Comparison of ENCODE assay signal across 7 mouse cellular contexts in the genomic region with DNA sequence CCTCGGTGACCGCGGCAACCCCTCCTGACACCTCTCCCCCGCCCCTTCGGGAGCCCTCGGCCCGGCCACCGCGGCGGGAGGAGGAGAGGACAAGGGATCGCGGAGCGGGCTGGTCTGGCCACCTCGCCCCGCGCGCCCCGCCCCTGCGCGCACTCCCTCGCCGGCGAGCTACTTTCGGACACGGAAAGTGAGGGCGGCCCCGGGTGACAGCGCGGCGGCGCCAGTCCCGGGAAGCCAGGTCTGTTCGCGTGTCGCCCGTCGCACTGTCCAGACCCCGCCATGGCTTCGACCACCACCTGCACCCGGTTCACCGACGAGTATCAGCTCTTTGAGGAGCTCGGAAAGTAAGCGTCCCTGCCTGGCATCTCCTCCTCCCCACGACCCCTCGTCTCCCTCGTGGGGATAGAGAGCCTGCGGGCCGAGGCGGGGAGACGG. TPM values are rescaled to one million over a fixed set of nuclear protein-coding genes. Genes with fewer than 3 reads are reported as not detected.
DNase-seq lines count a peak whose midpoint lies in the region; ATAC-seq lines count a peak whose summit lies in the region.

No protein-coding gene starts in this region.

- ATAC-seq in embryonic facial prominence, embryonic 11.5 days (replicated peaks; ENCODE audit: insufficient number of reproducible peaks, low FRiP score, low TSS enrichment, low read depth): peak; percentile 70
- ATAC-seq in kidney, embryonic 15.5 days (replicated peaks; ENCODE audit: low FRiP score): peak; percentile 81
- ATAC-seq in liver, embryonic 12.5 days: peak; percentile 60
- ATAC-seq in monocyte, adult 5-6 weeks (replicated peaks; ENCODE audit: insufficient number of reproducible peaks, low FRiP score, low TSS enrichment, poor library complexity, severe bottlenecking): peak; percentile 7; the same call in 1 of the 2 replicates

- H3K27me3 ChIP-seq in embryonic facial prominence, embryonic 11.5 days (ENCODE audit: control insufficient read depth, insufficient read depth, low read length): no peaks in the 10 kb centered on the region
- H3K27me3 ChIP-seq in kidney, embryonic 15.5 days: no peaks in the 10 kb centered on the region
- H3K27me3 ChIP-seq in liver, embryonic 12.5 days (replicated peaks): peaks cover 22% of the 10 kb centered on the region

- H3K36me3 ChIP-seq in embryonic facial prominence, embryonic 11.5 days (replicated peaks; ENCODE audit: control insufficient read depth, insufficient read depth, low read depth, low read length): no peaks in the 10 kb centered on the region
- H3K36me3 ChIP-seq in kidney, embryonic 15.5 days: peaks cover 4% of the 10 kb centered on the region; the same call in 1 of the 2 replicates
- no peaks in the 10 kb centered on the region for H3K36me3 ChIP-seq in liver, embryonic 12.5 days

- DNase-seq in adrenal gland, adult 2 months: peak; percentile 92
- peak; percentile 75 for DNase-seq in embryonic facial prominence, embryonic 11.5 days (ENCODE audit: low spot score)
- DNase-seq in heart, adult 8-10 months (ENCODE audit: low spot score): peak; percentile 68
- DNase-seq in spleen, postnatal 4 days (ENCODE audit: low spot score in 2 of 2): peak; percentile 54 to 82

- H3K4me3 ChIP-seq in embryonic facial prominence, embryonic 11.5 days (ENCODE audit: low read depth, low read length): peak overlapping the region; percentile 77
- peak overlapping the region; percentile 87 for H3K4me3 ChIP-seq in kidney, embryonic 15.5 days (replicated peaks)
- peak overlapping the region; percentile 65 for H3K4me3 ChIP-seq in liver, embryonic 12.5 days

- H3K9me3 ChIP-seq in embryonic facial prominence, embryonic 11.5 days (replicated peaks; ENCODE audit: control insufficient read depth, low read length): no peaks in the 10 kb centered on the region
- H3K9me3 ChIP-seq in kidney, embryonic 15.5 days (replicated peaks): 0 out of 2 replicates have a peak, but pooled peaks cover 3% of the 10 kb centered on the region
- no peaks in the 10 kb centered on the region for H3K9me3 ChIP-seq in liver, embryonic 12.5 days (replicated peaks)

- H3K9ac ChIP-seq in embryonic facial prominence, embryonic 11.5 days (replicated peaks; ENCODE audit: low read length): peak overlapping the region; percentile 80
- H3K9ac ChIP-seq in kidney, embryonic 15.5 days: peak overlapping the region; percentile 82
- H3K9ac ChIP-seq in liver, embryonic 12.5 days: peak overlapping the region; percentile 71

- H3K4me1 ChIP-seq in embryonic facial prominence, embryonic 11.5 days (ENCODE audit: control insufficient read depth, insufficient read depth, low read length): no peaks in the 10 kb centered on the region
- peaks cover 12% of the 10 kb centered on the region; the same call in 1 of the 2 replicates for H3K4me1 ChIP-seq in kidney, embryonic 15.5 days
- H3K4me1 ChIP-seq in liver, embryonic 12.5 days: peaks cover 10% of the 10 kb centered on the region; the same call in 1 of the 2 replicates

- peak overlapping the region; percentile 93 for H3K4me2 ChIP-seq in embryonic facial prominence, embryonic 11.5 days (ENCODE audit: low read depth, low read length)
- peak overlapping the region; percentile 96 for H3K4me2 ChIP-seq in kidney, embryonic 15.5 days
- peak overlapping the region; percentile 91 for H3K4me2 ChIP-seq in liver, embryonic 12.5 days

- H3K27ac ChIP-seq in embryonic facial prominence, embryonic 11.5 days (replicated peaks; ENCODE audit: low read depth, low read length): peak overlapping the region; percentile 90
- peak overlapping the region; percentile 99 for H3K27ac ChIP-seq in kidney, embryonic 15.5 days
- peak overlapping the region; percentile 76 for H3K27ac ChIP-seq in liver, embryonic 12.5 days

- 0% methylated on average over 46 of the region's 51 CpGs for WGBS in embryonic facial prominence, embryonic 11.5 days
- WGBS in kidney, embryonic 15.5 days: under 1% methylated on average over 41 of the region's 51 CpGs
- 1% methylated on average over 44 of the region's 51 CpGs for WGBS in liver, embryonic 12.5 days (ENCODE audit: insufficient replicate concordance)

RNA-seq across cellular contexts. Expression of a gene that starts 1.1 kb away (rescaled TPM):
- total RNA-seq in adrenal gland, adult 2 months (2021): 100 to 1,000 TPM; 101 to 116 TPM
- polyA plus RNA-seq in adrenal gland, adult 2 months (2012; rRNA removed): 112 and 134 TPM in 2 replicates
- polyA plus RNA-seq in embryonic facial prominence, embryonic 11.5 days (2014; fragmentation: Nextera tagmentation; extraction: Ambion mirVana): 15.6 and 16.5 TPM in 2 replicates
- total RNA-seq in heart, adult 8-10 months (2022): 100 to 1,000 TPM; 135 to 156 (median 140) TPM
- 23.5 and 30.6 TPM in 2 replicates for polyA plus RNA-seq in kidney, embryonic 15.5 days (2015; fragmentation: Nextera tagmentation; extraction: Ambion mirVana)
- polyA plus RNA-seq in liver, embryonic 12.5 days (2016; fragmentation: Nextera tagmentation; extraction: Ambion mirVana): 6.3 and 7.1 TPM in 2 replicates
- total RNA-seq in monocyte, adult 5-6 weeks (2017): 170 to 200 TPM (median 170 TPM) in 3 replicates

Comparison
In these comparisons a context has a peak if more than half of its experiments do, and no peak if none do; other contexts are left out.
1. Peak in every context shown above with its lines: DNase-seq, ATAC-seq, H3K4me3 ChIP-seq and H3K27ac ChIP-seq.
2. ATAC-seq: peak in every context shown above with its lines; median percentile 81 in kidney, embryonic 15.5 days; 70 in embryonic facial prominence, embryonic 11.5 days; 60 in liver, embryonic 12.5 days; 7 in monocyte, adult 5-6 weeks.